Mouse (Mus musculus): ENCODE results near the gene Rae1.

Rae1 gene

GRCm38 (mm10) chr2:172999630-173000284 is at the start of gene Rae1:
Gene Rae1, plus strand, starts transcription at chr2:173000117.
- peak; percentile 99 for DNase-seq (ENCODE audit: low spot score)

DNA sequence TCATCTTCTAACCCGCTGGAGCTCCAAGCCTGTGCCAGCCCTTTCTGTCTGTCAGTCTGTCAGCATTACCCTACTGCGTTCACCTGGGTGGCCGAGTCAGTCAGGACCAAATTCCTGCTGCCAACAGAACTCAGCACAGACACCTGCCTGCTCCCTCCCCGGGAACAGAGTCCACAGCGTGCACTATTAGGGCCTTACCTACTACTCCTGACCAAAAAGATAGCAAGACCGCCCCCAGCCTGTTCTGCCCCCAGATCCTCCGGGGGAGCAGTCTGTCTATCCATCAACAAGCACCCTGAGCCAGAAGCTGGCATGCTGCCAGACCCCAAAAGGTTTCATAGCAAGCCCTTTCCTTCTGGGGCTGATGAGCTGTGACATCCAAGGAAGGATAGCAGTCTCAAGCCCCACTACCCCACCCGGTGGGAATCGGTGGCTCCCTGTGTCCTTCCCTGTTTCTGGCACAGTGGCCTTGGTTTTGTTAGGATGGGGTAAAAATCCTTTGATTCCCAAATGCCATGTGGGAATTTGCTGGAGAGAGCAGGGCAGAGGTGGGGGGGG is 49.7 kb upstream of the Rae1 start:
- no peak for DNase-seq (ENCODE audit: low spot score)

DNA sequence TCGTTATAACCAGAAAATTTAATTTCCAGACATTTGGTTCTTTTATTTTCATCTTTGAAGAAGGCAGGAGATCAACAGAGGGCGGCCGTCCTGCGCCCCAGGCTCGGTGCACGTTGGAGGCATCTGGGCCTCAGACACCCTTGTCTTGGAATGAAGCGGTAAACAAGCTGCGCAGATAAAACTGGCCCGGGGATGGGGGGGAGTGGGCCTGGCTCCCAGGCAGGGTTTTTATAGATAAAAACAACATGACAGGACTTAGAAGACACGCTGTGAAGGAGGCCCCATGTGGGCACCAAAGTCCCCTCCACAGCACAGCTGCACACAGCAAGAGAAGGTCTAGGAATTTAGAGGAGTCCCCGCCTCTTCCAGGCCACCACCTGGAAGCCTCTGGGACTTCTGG is 49.2 kb upstream of the Rae1 start:
- no peak for DNase-seq (ENCODE audit: low spot score)

DNA sequence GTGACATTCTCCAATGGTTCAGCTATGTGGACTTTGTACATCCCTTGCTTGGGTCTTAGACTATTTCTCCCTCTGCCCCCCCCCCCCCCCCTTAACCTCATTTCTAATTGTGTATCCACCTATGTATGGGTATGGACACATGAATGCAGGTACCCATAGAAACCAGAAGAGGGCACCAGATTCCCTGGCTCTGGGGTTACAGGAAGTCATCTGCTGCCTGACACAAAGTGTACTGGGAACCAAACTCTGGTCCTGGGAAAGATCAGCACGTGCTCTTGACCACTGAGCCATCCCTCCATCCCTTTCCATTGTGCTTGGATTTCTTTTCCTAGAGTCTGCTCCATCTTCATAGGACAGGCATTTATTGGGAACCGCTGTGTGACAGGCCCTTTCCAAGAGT is 47.9 kb upstream of the Rae1 start:
- DNase-seq (ENCODE audit: low spot score) = no peak

DNA sequence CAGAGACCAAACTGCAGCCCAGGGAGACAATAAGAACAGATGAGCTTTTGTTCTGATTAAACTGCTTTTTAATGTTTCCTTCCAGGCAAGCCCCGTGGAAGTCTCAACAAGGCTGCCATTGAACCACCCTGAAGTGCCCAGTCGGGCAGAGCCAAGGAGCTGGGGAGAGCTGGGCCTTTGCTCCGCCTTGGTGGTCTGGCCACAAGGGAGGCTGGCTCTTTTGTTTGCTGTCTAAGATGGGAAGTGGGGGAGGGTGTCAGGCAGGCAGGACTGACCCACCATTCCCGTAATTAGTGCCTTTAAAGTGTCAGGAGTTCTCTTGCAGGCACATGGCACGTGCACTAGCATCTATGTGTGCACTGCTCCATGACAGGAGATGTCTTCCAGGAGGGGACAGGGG is 41.3 kb upstream of the Rae1 start:
- DNase-seq (ENCODE audit: low spot score) = no peak

DNA sequence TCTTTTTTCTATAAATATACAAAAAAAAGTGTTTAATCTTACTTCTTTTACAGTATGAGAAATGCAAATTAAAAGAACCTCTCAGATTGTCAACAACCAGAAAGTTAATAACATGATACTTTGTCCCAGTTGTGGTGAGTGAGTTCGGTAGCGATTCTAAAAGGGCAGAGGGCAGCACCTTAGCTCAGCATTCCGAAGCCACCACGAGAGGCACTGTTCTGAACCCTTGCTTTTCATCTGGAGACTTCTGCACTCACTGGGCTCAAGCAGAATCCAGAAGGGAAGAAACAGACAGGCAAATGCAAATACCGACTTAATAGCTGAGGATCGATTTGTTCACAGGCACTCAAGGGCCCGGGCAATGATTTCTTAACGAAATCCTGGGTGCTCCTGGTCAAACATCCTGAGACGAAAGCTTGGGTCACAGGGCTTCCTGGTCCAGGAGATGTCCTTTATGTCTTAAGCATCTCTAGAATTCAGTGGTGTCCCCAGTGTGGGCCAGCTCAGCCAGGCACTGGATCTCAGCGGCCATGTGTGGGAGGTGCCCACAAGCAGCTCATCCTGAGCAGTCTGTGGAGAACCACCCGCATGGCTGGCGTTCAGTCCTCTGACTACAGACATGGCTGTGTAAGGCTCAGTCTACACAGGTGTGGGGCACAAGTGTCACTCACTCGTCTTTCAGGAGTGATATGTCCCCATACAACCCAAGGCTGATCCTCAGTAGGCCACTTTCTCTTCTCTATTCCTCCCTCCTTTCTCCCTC is 40.7 kb upstream of the Rae1 start:
- DNase-seq (ENCODE audit: low spot score) = no peak

GRCm38 (mm10) chr2:172960350-172960749 is 39.6 kb upstream of the Rae1 start:
- DNase-seq (ENCODE audit: low spot score) = no peak

- DNase-seq (ENCODE audit: low spot score) = no peak
Observed at GRCm38 (mm10) chr2:172961211-172961610, 38.7 kb upstream of the Rae1 start.

DNA sequence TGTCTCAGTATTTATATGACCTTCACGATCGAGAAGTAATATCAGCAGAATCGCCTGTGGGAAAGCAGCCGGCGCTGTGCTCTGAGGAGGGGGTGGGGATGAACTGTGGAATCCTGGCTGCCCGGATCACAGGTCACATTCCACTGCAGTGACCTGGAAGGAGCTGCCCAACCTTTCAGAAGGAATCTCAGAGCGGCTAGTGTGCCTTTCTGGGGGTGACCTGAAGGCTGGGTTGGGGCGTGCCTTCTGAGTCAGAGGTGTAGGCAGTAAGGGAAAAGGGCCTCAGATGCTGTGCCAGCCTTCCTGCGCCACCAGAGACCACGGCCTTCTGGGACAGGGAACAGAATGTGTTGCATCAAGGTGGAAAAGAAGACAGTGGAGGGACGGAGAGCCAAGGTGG is 34.7 kb upstream of the Rae1 start:
- DNase-seq (ENCODE audit: low spot score) = no peak

- DNase-seq (ENCODE audit: low spot score) = no peak
Observed at GRCm38 (mm10) chr2:172966480-172966879, 33.4 kb upstream of the Rae1 start.

DNA sequence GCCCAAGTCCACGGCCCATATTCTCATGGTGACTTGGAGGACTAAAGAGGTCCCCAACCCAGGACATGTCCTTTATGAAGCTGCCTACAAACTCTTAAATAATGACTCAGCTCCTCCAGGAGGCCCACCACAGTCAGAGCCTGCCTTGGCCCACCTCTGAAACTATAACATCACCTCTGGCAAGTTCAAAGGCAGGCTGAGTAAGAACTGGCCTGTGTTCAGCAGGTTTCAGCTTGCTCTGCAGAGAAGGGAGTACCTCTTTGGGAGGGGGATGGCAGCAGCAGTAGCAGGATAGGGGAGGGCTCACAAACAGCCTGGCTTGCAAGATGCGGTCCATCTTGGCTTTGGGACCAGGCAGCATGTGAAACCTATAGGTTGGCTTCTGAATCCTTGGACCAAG is 28.1 kb upstream of the Rae1 start:
- DNase-seq (ENCODE audit: low spot score) = no peak

- DNase-seq (ENCODE audit: low spot score) = no peak
Observed at GRCm38 (mm10) chr2:172973806-172974565, 25.9 kb upstream of the Rae1 start.

GRCm38 (mm10) chr2:172974701-172975100 is 25.2 kb upstream of the Rae1 start:
- DNase-seq (ENCODE audit: low spot score) = no peak

DNA sequence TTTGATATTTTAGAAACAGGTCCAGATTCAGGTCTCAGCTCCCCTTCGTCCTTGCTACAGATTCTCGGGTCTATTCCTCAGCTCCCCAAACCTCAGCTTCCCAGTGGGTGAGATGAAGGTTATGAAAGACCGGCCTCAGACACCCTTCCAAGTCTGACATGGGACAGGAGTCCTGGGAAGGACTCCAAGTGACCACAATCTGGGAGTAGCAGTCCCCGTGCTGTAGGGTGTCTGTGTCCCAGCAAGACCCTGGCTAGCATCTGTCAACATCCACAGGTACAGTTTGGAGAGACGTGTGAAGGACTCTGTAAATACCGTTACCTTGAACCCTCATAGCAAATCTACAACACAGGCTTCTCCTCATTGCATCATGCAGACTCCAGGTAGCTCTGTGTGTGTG is 24.8 kb upstream of the Rae1 start:
- DNase-seq (ENCODE audit: low spot score) = no peak

DNA sequence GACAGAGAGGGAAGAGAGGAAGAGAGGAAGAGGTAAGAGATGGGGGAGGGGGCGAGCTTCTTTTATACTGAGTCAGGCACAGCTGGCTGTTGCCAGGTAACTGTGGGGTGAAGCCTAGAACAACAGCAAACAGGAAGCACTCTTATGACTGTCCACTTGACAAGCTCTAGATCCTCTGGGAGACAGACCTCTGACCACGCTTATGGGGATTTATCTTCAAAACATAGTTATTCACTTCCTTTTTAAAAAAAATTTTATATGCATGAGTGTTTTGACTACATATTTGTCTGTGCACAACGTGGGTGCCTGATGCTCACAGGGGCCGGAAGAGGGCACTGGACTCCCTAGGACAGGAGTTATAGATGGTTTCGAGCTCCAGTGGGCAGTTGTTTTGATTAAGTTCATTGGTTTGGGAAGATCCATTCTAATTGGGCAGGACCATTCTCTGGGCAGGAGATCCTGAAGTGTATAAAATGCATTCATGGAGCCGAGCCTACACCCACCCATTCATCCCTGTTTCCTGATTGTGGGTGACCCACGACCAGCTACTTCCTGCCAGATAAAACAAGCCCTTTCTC is 23.2 kb upstream of the Rae1 start:
- no peak for DNase-seq (ENCODE audit: low spot score)

DNA sequence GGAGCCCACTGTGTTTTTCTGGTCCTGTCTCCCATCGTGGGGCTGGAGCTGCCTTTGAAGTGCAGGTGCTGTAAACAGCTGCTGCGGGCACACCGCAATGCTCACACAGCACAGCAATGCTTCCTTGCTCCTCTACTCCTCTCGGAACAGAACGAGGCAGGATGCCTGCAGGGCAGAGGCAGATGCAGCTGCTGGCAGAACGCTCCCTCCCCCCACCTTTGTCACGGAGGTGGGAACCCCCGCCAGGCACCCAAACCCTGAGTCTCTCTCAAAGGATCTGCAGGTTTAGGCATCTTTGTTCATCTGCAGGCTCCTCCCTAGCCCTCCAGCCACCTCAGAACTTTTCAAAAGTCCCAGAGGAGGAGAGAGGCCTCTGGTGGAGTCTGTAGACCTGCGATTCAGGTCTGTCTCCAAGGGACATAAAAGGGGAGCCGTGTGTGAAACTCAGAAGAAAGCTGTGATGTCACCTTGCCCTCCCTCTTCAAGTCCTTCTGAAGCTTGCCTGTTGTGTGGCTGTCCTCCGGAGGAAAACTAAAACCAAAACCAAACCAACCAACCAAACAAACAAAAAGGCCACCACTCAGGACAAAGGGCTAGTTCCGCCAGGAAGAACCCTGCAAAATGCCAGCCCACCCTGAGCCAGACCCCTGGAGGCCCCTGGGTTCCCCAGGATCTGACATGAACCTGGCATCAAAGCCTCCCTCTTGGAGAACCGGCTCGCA is 22.3 kb upstream of the Rae1 start, which contains the start of gene Spo11:
Gene Spo11, plus strand, starts transcription at position 292 of the 722 bp plus-strand sequence.
- no peak for DNase-seq (ENCODE audit: low spot score)

- DNase-seq (ENCODE audit: low spot score) = no peak
Observed at GRCm38 (mm10) chr2:172978131-172978633, 21.7 kb upstream of the Rae1 start.

DNA sequence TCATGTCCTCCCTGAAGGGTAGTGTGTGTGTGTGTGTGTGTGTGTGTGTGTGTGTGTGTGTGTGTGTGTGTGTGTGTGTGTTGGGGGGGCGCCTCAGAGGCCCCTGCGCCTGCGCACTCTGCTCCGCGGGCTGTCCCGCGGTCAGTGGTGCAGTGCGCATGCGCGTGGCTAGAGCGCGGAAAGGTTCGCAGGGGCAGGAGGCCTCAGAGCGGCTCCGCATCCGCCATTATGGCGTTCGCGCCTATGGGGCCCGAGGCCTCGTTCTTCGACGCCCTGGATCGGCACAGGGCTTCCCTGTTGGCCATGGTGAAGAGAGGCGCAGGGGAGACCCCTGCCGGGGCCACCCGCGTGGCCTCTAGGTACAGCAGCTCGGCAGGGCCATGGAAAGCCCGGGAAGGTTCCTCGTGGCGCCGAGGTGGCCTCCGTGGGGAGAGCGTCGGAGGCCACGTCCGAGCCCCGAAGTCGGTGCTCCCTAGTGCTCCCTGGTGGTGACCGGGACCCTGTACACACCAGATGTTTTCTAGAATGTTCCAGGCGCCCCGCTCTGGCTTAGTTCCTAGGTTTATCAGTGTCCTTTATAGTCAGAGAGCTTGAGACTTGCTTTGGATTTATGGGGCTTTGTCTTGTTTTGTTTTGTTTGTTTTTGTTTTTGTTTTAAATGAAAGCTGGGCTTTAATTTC is 20.1 kb upstream of the Rae1 start:
- no peak for DNase-seq (ENCODE audit: low spot score)

GRCm38 (mm10) chr2:172982776-172983561 is 16.9 kb upstream of the Rae1 start:
- no peak for DNase-seq (ENCODE audit: low spot score)

DNA sequence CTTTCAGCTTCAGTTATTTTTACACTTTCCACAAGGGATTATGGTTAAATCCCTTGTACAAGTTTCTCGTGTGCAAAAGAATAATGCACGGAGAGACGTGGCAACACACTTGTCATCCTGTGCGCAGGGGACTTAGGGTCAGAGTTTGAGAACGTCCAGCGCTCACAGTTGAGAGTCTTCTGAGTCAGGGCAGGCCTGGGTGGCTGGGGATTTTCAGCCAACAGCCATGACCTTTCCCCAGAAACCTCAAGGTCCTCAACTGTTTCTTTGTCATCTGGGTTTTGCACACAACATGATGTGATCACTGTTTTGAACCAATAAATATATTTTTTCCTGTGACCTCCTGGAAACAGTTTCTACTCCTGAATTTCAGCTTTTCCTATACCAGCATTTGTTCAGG is 9.8 kb upstream of the Rae1 start:
- DNase-seq (ENCODE audit: low spot score) = no peak
